Mouse (Mus musculus) forebrain, postnatal 0 days (tissue): ENCODE data around the gene Klhdc8a. TPM values are rescaled to one million over a fixed set of nuclear protein-coding genes. Genes with fewer than 3 reads are reported as not detected.

Experiments
- ATAC-seq: fragments of 200-750 bp; cut with Nextera tagmentation; 2 replicates; pipeline ENCODE4 v1.8.0; 2017; ENCODE audit warnings: mild to moderate bottlenecking, moderate library complexity
- DNase-seq: peaks from one replicate; pipeline ENCODE4 v3.0.0-alpha.2; 2015
- H3K27ac ChIP-seq: fragments of 300-500 bp; sonication (generic); 2 replicates; pipeline ENCODE4 v1.5.1; 2014; ENCODE audit warnings: low read depth, mild to moderate bottlenecking, antibody characterized with exemption, low read length, moderate library complexity, mixed read lengths
- H3K27me3 ChIP-seq: fragments of 300-500 bp; sonication (generic); 2 replicates; pipeline ENCODE4 v1.6.1; 2014; ENCODE audit warnings: mild to moderate bottlenecking, low read length, mixed read lengths; ENCODE audit not compliant: insufficient read depth
- H3K36me3 ChIP-seq: fragments of 300-500 bp; sonication (generic); 2 replicates; pipeline ENCODE4 v1.6.1; 2014; ENCODE audit warnings: mild to moderate bottlenecking, moderate library complexity; ENCODE audit not compliant: insufficient read depth
- H3K4me1 ChIP-seq: fragments of 300-500 bp; sonication (generic); 2 replicates; pipeline ENCODE4 v1.6.1; 2014; ENCODE audit warnings: antibody characterized with exemption; ENCODE audit not compliant: insufficient read depth
- H3K4me2 ChIP-seq: fragments of 300-500 bp; sonication (generic); 2 replicates; pipeline ENCODE4 v1.6.1; 2014; ENCODE audit warnings: low read depth, mild to moderate bottlenecking, moderate library complexity
- H3K4me3 ChIP-seq: fragments of 300-500 bp; sonication (generic); 2 replicates; pipeline ENCODE4 v1.5.1; 2014; ENCODE audit warnings: low read depth, low read length, mixed read lengths
- H3K9ac ChIP-seq: fragments of 300-500 bp; sonication (generic); 2 replicates; pipeline ENCODE4 v1.6.1; 2014; ENCODE audit warnings: mild to moderate bottlenecking
- H3K9me3 ChIP-seq: fragments of 300-500 bp; sonication (generic); 2 replicates; pipeline ENCODE4 v1.6.1; 2016; ENCODE audit warnings: low read length
- CTCF ChIP-seq: sonication (generic); IDR thresholded peaks from 2 replicates; pipeline ENCODE4 v1.5.1; 2016; ENCODE audit warnings: antibody characterized with exemption, control low read depth, low read depth
- WGBS: fragments of 180-500 bp; shearing (Covaris S2); extraction: QIAGEN DNeasy Blood & Tissue Kit; methylation state at CpG from one replicate; pipeline ENCODE4 v1.1.7; 2014; 5-methylcytosine and 5-hydroxymethylcytosine counted together
- polyA plus RNA-seq: library from polyadenylated mRNA; unstranded; fragments of >200 nt; fragmentation: Nextera tagmentation; extraction: Ambion mirVana; gene quantifications from 2 replicates; pipeline ENCODE4 v1.2.1, GENCODE M21; 2015
- total RNA-seq: library from RNA; depleted of rRNA; stranded (reverse); fragments of >200 nt; gene quantifications from 2 replicates; pipeline ENCODE4 v1.2.3, GENCODE M21; 2014

The Klhdc8a gene
- total and polyA plus RNA-seq, 2 experiments from 2014 or later: 6.3 to 11.2 TPM

DNA sequence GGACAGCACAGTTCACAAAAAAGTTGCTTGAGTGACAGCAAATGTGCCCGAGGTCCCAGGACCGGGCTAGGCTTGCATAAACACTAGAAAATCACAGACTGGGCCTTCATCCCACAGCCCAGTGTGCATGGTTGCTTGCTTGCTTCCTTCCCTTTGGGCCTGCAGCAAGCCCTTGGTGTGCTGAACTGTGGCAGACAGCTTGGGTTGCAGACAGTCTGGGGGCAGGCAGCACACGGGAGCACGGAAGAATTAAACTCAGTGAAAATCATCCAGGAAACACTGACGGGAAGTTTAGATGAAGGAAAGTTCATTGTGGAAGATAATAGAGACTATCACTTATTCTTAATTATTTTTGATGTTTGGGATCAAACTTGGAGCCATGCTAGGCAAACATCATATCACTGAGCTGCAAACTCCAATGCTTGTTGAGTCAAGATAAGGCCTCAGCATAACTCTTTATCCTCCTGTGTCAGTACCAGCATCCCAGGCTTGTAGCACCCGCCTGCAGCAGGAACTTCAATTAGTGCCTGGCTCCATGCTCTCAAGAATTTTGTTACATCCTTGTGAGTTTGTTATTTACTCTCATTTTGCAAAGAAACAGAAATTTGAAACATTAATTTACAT is 35.9 kb downstream of the Klhdc8a start:
- Histone ChIP-seq H3K9ac (no peak overlapping the region), H3K9me3 (no peaks in the 10 kb centered on the region), H3K36me3 (peaks cover 10% of the 10 kb centered on the region), H3K4me2 (no peak overlapping the region), H3K27ac (no peak overlapping the region), H3K4me3 (no peak overlapping the region), H3K27me3 (no peaks in the 10 kb centered on the region), H3K4me1 (no peaks in the 10 kb centered on the region)
- DNase-seq: no peak
- 26% methylated on average over 6 of the region's 6 CpGs for WGBS
- TF ChIP-seq CTCF: no peak
- peak; percentile 20; the same call in 1 of the 2 replicates for ATAC-seq

DNA sequence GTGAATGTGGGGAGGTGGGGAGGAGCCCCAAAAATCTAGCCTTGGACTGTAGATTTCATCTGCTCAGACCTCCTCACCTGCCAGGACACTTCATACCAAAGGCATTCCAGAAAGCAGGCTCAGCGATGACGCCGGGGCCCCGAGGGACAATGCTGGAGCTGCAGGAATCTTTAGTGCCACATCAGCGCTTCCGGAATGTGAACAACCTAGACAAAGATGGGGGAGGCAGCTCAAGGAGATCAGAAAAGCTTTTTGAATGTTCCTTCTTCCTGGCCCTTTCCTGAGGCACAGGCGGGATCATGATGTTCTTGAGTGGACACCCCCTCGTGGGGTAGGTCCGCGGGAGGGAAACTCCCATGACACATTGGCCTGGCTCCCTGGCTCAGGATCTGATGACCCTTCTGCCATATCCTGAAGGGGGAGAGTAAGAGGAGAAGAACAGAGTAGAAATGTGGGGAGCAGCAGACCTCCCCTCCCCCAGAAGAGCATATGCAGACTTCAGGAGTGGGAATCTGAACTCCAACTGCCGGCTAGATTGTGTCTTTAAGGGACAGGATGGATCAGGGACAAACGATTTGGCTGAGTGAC is 37.0 kb downstream of the Klhdc8a start:
- H3K36me3 ChIP-seq: peaks cover 5% of the 10 kb centered on the region; the same call in 1 of the 2 replicates
- H3K4me3 ChIP-seq: no peak overlapping the region
- DNase-seq (no peak), ATAC-seq (no peak)
- no peaks in the 10 kb centered on the region for H3K27me3 ChIP-seq
- no peak overlapping the region for H3K27ac ChIP-seq
- no peak for TF ChIP-seq CTCF
- WGBS: 27% methylated on average over 12 of the region's 12 CpGs
- H3K4me2 ChIP-seq: no peak overlapping the region
- H3K4me1 ChIP-seq: no peaks in the 10 kb centered on the region
- no peak overlapping the region for H3K9ac ChIP-seq
- no peaks in the 10 kb centered on the region for H3K9me3 ChIP-seq

DNA sequence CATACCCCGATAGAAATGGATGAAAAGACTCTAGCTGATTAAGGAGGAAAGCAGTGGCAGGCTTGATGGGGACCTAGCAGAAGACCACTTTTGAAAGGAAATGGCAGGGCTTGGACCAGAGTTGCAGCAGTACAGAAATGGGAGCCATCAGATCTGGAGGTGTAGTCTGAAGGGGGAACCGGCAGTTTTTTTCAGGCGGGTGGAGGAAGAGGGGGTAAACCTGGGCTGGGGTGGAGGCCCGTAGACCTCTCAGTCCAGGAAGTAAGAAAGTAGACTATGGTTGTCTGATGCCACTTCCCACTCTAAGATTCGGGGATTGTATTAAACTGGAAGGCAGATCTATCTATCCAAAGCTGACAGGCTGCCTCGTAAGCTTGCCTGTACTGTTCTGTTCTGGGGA is 38.5 kb downstream of the Klhdc8a start:
- TF ChIP-seq CTCF: no peak
- H3K9me3 ChIP-seq: no peaks in the 10 kb centered on the region

DNA sequence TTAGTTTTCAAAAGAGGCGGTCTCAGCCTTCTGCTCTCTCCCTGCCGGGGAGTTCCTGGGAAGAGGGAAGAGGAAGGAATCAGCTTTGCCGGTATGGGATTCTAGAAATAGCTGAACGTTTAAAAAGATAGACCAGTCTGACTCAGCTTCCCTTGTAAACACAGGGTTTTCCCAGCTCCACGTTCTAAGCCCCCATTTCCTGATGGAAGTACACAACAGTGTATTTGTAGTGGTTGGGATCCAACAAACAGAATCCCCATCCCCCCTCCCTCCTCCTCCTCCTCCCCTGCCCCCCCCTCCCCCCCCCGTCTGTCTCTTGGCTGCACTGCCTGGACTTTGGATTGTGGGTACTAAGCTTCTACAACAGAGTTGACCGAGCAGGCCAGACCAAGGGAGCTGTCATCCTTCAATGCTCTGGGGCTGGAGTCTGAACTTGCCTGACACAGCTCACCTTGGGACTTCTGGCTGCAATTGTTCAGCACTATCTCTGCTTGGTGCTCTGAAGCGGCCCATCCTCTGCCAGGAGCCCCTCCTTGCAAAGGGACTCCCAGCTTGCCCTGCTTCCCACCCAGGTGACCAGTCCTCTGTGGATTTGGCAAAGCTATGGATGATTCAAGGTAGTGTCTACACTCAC is 39.7 kb downstream of the Klhdc8a start:
- Histone ChIP-seq H3K4me1 (no peaks in the 10 kb centered on the region), H3K27ac (no peak overlapping the region), H3K4me2 (no peak overlapping the region), H3K9ac (no peak overlapping the region), H3K27me3 (no peaks in the 10 kb centered on the region), H3K36me3 (no peaks in the 10 kb centered on the region), H3K4me3 (no peak overlapping the region), H3K9me3 (no peaks in the 10 kb centered on the region)
- 40% methylated on average over 8 of the region's 8 CpGs for WGBS
- no peak for ATAC-seq
- TF ChIP-seq CTCF: no peak
- DNase-seq: no peak

More for the DNA sequence above, 38.5 kb downstream of the Klhdc8a start:
- H3K27ac ChIP-seq: no peak overlapping the region
- no peak overlapping the region for H3K4me2 ChIP-seq
- H3K36me3 ChIP-seq: 0 out of 2 replicates have a peak, but pooled peaks cover 2% of the 10 kb centered on the region
- no peak overlapping the region for H3K4me3 ChIP-seq
- no peaks in the 10 kb centered on the region for H3K4me1 ChIP-seq
- no peak for DNase-seq
- no peak overlapping the region for H3K9ac ChIP-seq
- 59% methylated on average over 6 of the region's 6 CpGs for WGBS
- H3K27me3 ChIP-seq: no peaks in the 10 kb centered on the region
- no peak for ATAC-seq

DNA sequence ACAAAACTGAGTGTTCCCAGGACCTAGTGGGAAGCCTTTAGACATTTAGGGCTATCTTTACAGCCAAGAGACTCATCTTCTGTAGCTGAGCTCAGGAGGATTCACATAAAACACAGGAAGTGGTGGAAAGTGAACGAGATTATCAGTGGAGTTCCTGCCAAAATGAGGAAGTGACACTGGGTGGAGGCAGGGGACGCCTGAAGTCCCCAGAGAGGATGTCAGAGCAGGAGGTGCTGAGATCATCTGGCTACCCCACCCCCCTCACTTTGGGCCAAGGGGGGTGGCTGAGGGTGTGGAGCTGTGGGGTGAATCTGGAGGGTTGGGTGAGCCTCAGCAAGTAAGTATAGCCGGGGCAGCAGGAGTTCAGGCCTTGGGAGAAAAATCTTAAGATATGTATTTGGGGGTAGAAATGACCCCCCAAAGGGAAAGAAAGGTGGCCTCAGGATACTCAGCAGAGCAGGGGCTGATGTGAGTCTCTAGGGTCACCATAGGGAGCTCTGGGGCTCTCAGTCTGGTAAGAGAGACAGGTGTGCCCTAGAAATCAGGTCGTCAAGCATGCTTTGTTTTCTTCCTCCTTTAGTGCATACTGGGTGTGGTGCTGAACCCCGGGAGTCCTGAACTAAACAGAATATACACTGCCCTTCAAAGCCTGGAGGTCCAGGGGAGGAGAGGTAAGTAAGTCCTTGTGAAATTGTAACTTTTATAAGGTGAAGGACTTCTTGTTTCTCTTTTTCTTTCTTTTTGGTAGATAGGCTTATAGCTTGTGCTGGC is 43.5 kb downstream of the Klhdc8a start:
- WGBS: 64% methylated on average over 5 of the region's 5 CpGs
- DNase-seq: no peak

DNA sequence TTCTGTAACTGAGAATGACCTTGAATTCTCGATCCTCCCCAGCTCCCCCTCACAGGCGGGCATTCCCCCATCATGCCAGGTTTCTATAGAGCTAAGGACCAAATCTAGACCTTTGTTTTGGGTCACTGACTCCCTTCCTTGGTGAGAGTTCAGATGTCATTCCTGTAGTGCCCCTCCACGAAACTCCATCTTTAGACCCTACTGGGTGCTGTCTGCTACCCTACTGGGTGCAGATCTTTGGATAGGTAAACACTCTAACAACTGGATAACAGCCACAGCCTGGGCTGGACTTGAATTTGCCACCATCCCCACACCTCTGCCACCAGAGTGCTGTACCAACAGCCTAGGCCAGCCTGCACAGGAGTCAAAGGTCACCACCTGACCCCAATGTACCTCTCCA is 44.1 kb downstream of the Klhdc8a start:
- Histone ChIP-seq H3K36me3 (no peaks in the 10 kb centered on the region), H3K4me2 (no peak overlapping the region), H3K4me1 (no peaks in the 10 kb centered on the region), H3K27me3 (no peaks in the 10 kb centered on the region), H3K4me3 (no peak overlapping the region), H3K9ac (no peak overlapping the region), H3K27ac (no peak overlapping the region), H3K9me3 (no peaks in the 10 kb centered on the region)
- no peak for TF ChIP-seq CTCF
- ATAC-seq (no peak), DNase-seq (no peak)
- whole genome bisulfite sequencing: 73% methylated on average over 3 of the region's 3 CpGs

More for the DNA sequence above, 43.5 kb downstream of the Klhdc8a start:
- ATAC-seq: no peak
- Histone ChIP-seq H3K27me3 (no peaks in the 10 kb centered on the region), H3K4me3 (no peak overlapping the region), H3K27ac (no peak overlapping the region), H3K9me3 (no peaks in the 10 kb centered on the region), H3K36me3 (no peaks in the 10 kb centered on the region), H3K4me1 (no peaks in the 10 kb centered on the region), H3K9ac (no peak overlapping the region), H3K4me2 (no peak overlapping the region)
- no peak for TF ChIP-seq CTCF
